Mouse (Mus musculus): ENCODE results near the gene Tut1.
A peak's percentile ranks its signal among the peaks of the same experiment; 100 is the strongest.

- TF ChIP-seq MYOD1 (IDR thresholded peaks at IDR 0.05; ENCODE audit: control insufficient read depth in 1 of 3, insufficient read length in 2 of 3, low read depth in 2 of 3) (peak in 1 of 3 experiments; percentile 26), USF1 (IDR thresholded peaks at IDR 0.05; ENCODE audit: low read depth) (no peak), POLR2A (IDR thresholded peaks at IDR 0.05; ENCODE audit: insufficient read length, low read depth) (peak; percentile 99)
Measured at GRCm38 (mm10) chr19:8989066-8989566, 35.5 kb downstream of the Tut1 start, which contains the start of gene Ahnak.
